Mouse (Mus musculus) left cerebral cortex, postnatal 10 days (tissue): ENCODE data around the gene Efhc1. TPM values are rescaled to one million over a fixed set of nuclear protein-coding genes. Genes with fewer than 3 reads are reported as not detected.

Experiments used
- DNase-seq, 2 experiments: peaks; one replicate each; pipeline ENCODE4 v3.0.0; 2021 to 2022; ENCODE audit warnings: low spot score in 2 of 2, mixed read lengths in 1 of 2; ENCODE audit errors: extremely low spot score in 1 of 2
- intact Hi-C: fragments of 180-260 bp; cut with DNase I; formaldehyde crosslinking; loops from one replicate; pipeline ENCODE4 v1.15.1; 2025
- total RNA-seq, 2 experiments: library from RNA; stranded (reverse); gene quantifications; 2 replicates each; pipeline ENCODE4 v1.2.3; 2021

Efhc1 gene
- total RNA-seq, 2 experiments from 2014 or later, result 1.4 to 1.7 TPM

DNA sequence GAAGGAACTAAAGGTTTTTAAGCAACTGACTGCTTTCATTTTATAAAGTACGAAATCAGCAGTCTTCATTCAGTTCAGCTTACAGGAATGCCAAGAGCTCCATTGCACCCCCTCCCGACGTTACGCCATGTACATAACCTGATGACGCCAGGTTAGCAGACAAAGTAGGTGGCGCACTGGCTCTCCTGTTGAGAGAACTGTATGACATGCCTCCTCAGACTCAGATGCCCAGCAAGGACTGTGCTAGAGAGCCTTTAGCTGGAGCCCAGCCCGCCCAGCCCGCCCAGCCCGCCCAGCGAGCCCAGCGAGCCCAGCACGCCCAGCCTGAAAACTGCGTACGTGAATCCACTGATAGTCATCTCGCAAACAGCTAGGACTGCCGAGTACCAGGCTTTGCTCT, 11.3 kb upstream of the Efhc1 start:
- intact Hi-C loops, result loop anchor here (10.0 kb wide), 1 partner anchor 1325 kb away; no protein-coding TSS in a partner anchor
- DNase-seq, result peak in 1 of 2 experiments; percentile 30

GRCm38 (mm10) chr1:20941322-20941721, 10.1 kb upstream of the Efhc1 start:
- no peak for DNase-seq
- intact Hi-C loops, result loop anchor here (10.0 kb wide), 1 partner anchor 1323 kb away; no protein-coding TSS in a partner anchor

- DNase-seq, result no peak
- intact Hi-C loops, result loop anchor here (10.0 kb wide), 1 partner anchor 1323 kb away; no protein-coding TSS in a partner anchor
Measured at GRCm38 (mm10) chr1:20941857-20942256, 9.6 kb upstream of the Efhc1 start.

GRCm38 (mm10) chr1:20943016-20943415, 8.4 kb upstream of the Efhc1 start:
- intact Hi-C loops, result loop anchor here (10.0 kb wide), 1 partner anchor 1322 kb away; no protein-coding TSS in a partner anchor
- no peak for DNase-seq

DNA sequence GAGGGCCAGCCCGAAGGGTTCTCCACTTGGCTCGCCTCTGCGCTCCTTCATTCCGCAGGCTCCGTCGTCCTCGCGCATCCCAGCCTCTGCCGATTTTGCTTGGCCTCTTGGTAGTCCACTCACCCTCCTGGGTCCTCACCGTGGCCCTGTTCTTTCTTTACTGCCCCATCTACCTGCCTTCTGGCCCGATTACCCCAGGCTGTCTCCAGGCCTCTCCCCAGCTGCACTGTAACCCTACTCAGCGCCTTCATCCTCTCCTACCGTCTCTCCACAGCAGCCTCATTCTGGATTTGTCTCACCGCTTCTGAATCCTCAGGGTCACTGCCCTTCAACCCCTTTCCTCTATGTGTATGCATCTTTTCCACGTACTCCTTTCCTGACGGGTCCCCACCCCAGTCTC, 373 bp downstream of the Efhc1 start:
- DNase-seq, result no peak
- intact Hi-C loops, result loop anchor here (5.0 kb wide), 1 partner anchor 121 kb away; no protein-coding TSS in a partner anchor

- intact Hi-C loops, result loop anchor here (5.0 kb wide), 1 partner anchor 117 kb away; no protein-coding TSS in a partner anchor
- no peak for DNase-seq
Measured at GRCm38 (mm10) chr1:20954876-20955275, 3.5 kb downstream of the Efhc1 start.

DNA sequence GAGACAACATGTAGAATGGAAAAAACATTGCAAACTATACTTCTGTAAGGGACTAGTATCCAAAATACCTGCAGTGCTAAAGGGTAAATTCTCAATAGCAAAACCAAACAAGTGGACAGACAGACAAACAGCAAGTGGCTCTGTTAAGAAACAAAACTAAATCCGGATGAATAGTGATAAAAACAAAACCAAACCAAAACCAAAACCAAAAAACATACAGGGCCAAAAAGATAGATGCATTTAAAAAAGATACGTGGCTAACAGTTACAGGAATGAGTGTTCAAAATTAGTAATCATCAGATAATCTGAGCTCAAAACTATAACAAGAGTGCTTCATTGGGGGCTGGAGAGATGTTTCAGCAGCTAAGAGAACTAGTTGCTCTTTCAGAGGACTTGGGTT, 18.2 kb downstream of the Efhc1 start:
- DNase-seq, result no peak
- intact Hi-C loops, result no loop called here

DNA sequence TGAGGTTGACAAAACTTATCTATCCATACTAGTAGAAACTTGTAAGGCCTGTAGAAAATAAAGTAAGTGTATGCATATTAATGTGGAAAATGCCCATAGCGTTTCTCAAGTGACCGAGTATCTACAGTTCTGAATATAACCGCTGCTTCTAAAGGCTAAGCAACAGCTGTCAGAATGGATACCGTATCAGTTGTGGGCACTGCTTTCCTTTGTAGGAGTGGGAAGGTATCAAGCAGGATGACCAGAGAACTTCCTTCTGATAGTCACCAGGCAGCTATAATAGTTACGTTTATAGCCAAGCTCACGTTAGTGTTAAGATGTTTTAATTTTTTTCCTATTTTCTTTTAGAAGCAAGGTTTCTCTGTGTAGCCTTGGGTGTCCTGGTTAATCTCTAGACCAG, 22.0 kb downstream of the Efhc1 start:
- no peak for DNase-seq
- intact Hi-C loops, result no loop called here

- no peak for DNase-seq
Measured at GRCm38 (mm10) chr1:20974341-20975135, 23.1 kb downstream of the Efhc1 start.

DNA sequence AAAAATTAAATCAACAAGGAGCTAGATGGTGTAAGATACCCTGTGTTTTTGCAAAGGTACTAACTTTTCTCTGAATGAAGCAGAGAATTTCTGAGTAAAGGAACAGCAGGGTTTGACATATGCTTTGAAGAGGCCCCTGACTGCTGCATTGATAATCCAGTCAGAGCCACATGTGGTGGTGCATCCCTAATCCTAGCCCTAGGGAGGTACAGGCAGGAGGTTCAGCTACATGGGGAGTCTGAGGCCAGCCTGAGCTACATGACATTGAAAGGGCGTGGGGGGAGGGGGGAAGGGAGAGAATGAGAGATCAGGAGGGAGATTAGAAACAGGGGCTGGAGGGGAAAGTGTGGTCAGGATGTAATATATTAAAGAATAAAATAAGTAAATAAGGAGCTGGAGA, 29.1 kb downstream of the Efhc1 start:
- DNase-seq, result no peak
- intact Hi-C loops, result loop anchor here (5.0 kb wide), 1 partner anchor 43 kb away; no protein-coding TSS in a partner anchor

More at GRCm38 (mm10) chr1:20974341-20975135, 23.1 kb downstream of the Efhc1 start:
- intact Hi-C loops, result no loop called here

GRCm38 (mm10) chr1:20981764-20982163, 30.3 kb downstream of the Efhc1 start:
- intact Hi-C loops, result loop anchor here (5.0 kb wide), 1 partner anchor 44 kb away; no protein-coding TSS in a partner anchor
- no peak for DNase-seq

DNA sequence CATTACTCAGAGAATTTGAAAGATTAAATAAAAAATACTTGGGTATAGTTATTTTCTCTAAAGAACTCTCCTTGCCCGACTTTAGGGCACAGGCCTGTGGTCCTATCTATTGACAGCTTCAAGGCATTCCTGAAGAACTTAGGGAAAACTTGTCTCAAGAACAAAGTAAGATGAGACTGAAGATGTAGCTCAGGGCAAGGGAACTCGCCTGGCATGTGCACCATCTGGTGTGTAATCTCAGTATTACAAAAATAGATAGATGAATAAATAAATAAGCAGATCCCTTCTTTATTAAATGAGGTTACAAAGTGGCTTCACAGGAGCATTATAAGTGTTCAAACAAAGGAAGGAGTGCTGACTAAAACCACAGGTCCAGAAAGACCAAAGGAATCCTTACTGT, 32.7 kb downstream of the Efhc1 start:
- intact Hi-C loops, result loop anchor here (5.0 kb wide), 1 partner anchor 47 kb away; no protein-coding TSS in a partner anchor
- DNase-seq, result no peak

- intact Hi-C loops, result loop anchor here (5.0 kb wide), 1 partner anchor 47 kb away; no protein-coding TSS in a partner anchor
- no peak for DNase-seq
Measured at GRCm38 (mm10) chr1:20984582-20984981, 33.2 kb downstream of the Efhc1 start.

DNA sequence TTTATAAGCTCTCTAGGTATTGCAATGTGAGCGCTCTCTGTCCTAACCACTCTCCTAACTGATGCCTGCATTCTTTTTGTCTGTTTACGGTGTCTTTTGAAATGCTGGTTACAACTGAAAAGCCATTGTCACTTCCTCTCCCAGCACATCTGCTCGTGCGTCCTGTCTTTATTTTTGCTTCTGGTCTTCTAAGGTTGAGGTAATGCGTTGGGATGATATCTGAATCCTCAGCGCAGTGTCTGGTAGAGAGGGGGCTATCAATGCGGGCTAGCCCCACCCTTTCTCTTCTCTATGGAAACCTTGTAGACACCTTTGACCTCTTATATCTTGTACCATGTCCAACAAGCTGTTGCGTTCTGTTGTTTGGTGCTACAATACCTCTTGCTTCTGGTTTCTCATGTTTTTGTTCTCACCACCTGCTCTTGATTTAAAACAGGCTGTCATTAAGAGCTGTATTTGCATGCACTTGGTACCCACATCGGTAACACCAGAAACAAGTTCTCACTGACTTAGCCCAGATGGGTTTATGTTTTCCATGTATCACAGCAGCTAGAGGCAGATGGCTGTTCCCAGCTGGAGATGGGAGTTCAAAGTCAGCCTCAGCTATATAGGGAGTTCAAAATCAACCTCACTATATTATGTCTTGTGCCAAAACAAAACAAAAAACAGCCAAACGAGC, 35.1 kb downstream of the Efhc1 start:
- intact Hi-C loops, result no loop called here

GRCm38 (mm10) chr1:20989461-20990083, 38.1 kb downstream of the Efhc1 start:
- intact Hi-C loops, result no loop called here
- DNase-seq, result no peak

More for the DNA sequence above, 35.1 kb downstream of the Efhc1 start:
- DNase-seq, result no peak

GRCm38 (mm10) chr1:20993690-20994089, 42.3 kb downstream of the Efhc1 start:
- intact Hi-C loops, result no loop called here
- DNase-seq, result no peak

- intact Hi-C loops, result no loop called here
- no peak for DNase-seq
Measured at GRCm38 (mm10) chr1:20994338-20994737, 42.9 kb downstream of the Efhc1 start.

DNA sequence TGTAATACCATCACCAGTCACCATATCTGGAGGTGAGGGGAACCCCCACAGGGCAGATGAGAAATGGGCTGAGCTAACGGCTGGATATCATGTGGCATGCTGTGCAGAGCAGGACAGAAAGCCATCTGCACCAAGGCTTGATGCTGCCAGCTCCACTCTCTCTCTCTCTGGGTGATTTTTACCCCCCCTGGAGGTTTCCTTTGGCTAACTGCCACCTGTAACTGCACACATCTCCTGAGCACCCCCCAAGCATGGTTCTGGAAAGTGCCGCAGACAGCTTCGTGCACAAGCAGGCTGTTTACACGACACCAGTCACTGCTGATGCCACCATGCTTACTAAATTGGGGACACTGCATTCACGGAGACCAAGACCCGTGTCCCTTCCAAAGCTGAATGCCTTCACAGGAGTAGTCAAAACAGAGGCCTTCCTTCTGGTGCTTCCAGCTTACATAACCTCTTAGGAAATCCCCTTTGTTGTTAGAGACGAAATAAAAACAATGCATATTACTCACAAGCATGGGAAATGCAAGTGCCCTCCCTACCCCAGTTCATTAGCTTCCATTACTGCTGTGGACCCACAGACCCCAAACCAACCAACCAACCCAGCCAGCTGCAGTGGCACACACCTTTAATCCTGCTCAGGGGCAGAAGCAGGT, 44.0 kb downstream of the Efhc1 start:
- intact Hi-C loops, result no loop called here
- peak in 1 of 2 experiments; percentile 46 for DNase-seq
